Mouse (Mus musculus) left cerebral cortex, adult 9 months (tissue): ENCODE data around the gene Cdkn2aipnl.

Experiments
- DNase-seq, 2 experiments: peaks; one replicate each; pipeline ENCODE4 v3.0.0; 2022; ENCODE audit warnings: low spot score in 2 of 2

Cdkn2aipnl gene

GRCm38 (mm10) chr11:52003772-52004528 lies 36.5 kb downstream of the Cdkn2aipnl start, which contains the start of gene Cdkl3:
Gene Cdkl3, plus strand, starts transcription at chr11:52004221.
- DNase-seq, result peak; percentile 78 to 86

- no peak for DNase-seq
Observed at GRCm38 (mm10) chr11:52005586-52005985, 38.1 kb downstream of the Cdkn2aipnl start.

- no peak for DNase-seq
Observed at GRCm38 (mm10) chr11:52011011-52011410, 43.5 kb downstream of the Cdkn2aipnl start.

DNA sequence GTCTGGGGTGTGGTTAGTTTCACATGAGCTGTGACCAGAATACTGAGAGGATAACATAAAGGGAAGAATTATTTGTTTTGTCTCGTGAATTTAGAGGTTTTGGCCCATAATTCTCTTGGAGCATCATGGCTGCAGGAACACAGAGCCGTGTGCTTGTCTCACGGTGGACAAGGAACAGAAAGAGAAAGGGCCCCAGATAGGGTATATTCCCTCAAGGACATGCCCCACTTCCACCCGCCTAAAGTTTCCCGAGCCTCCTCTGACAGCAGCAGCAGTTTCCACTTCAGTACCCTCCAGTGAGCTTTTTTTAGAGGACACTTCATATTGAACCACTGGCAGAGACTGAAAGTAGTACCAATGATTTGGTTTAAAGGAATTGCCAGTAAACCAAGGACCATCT lies 44.1 kb downstream of the Cdkn2aipnl start:
- DNase-seq, result no peak

DNA sequence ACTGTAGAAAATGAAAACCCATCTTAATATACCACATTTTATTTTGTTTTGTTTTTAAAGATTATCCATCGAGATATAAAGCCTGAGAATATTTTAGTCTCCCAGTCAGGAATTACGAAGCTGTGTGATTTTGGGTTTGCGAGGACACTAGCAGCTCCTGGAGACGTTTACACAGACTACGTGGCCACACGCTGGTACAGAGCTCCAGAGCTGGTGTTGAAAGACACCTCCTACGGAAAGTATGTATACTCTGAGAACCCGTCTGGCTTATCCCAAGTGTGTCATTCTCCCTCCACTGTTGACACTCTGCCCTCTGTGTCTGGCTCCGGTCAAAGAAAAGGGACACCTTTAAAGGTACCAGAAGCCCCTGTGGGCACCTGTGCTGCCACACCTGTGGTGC lies 50.8 kb downstream of the Cdkn2aipnl start:
- peak in 1 of 2 experiments; percentile 25 for DNase-seq
